Mouse (Mus musculus) liver, embryonic 14.5 days (tissue): ENCODE measurements around the gene Gm2026. TPM values are rescaled to one million over a fixed set of nuclear protein-coding genes. Genes with fewer than 3 reads are reported as not detected.
"Not testable (repeated sequence)": the region's sequence is repeated elsewhere in the genome, so short reads cannot be mapped to it uniquely, and the experiment has no call there.

ENCODE experiments used
- ATAC-seq: fragments of 200-750 bp; cut with Nextera tagmentation; 2 replicates; pipeline ENCODE4 v1.8.0; 2017; ENCODE audit warnings: moderate number of reproducible peaks, mild to moderate bottlenecking, moderate library complexity; ENCODE audit not compliant: insufficient read depth
- DNase-seq, 3 experiments: peaks; one replicate each; pipeline ENCODE4 v3.0.0-alpha.2; 2012 to 2013; ENCODE audit warnings: low read depth in 3 of 3, low spot score in 3 of 3
- H3K27ac ChIP-seq: fragments of 300-500 bp; sonication (generic); 2 replicates; pipeline ENCODE4 v1.5.1; 2014; ENCODE audit warnings: moderate library complexity, mild to moderate bottlenecking, control low read depth, inconsistent platforms
- H3K27me3 ChIP-seq: fragments of 300-500 bp; sonication (generic); 2 replicates; pipeline ENCODE4 v1.6.1; 2014; ENCODE audit warnings: mild to moderate bottlenecking, low read length, moderate library complexity; ENCODE audit not compliant: control insufficient read depth, insufficient read depth
- H3K36me3 ChIP-seq: fragments of 300-500 bp; sonication (generic); replicated peaks from 2 replicates; pipeline ENCODE4 v1.6.1; 2014; ENCODE audit warnings: low read depth; ENCODE audit not compliant: control insufficient read depth, insufficient read depth
- H3K4me1 ChIP-seq, 2 experiments: fragments of 200-500 bp in 1 of 2; fragments of 300-500 bp in 1 of 2; sonication (generic) in 1 of 2; replicated peaks; 2 replicates each; pipeline ENCODE4 v1.6.1; 2012 to 2014; ENCODE audit warnings: antibody characterized with exemption in 1 of 2, inconsistent platforms in 1 of 2, low read length in 1 of 2; ENCODE audit not compliant: control insufficient read depth in 2 of 2, insufficient read depth in 2 of 2
- H3K4me2 ChIP-seq: fragments of 300-500 bp; sonication (generic); 2 replicates; pipeline ENCODE4 v1.6.1; 2014; ENCODE audit warnings: low read depth, mild to moderate bottlenecking, control low read depth, moderate library complexity
- H3K4me3 ChIP-seq, 2 experiments: fragments of 200-500 bp in 1 of 2; fragments of 300-500 bp in 1 of 2; sonication (generic) in 1 of 2; 2 replicates each; pipeline ENCODE4 v1.5.1; 2012 to 2014; ENCODE audit warnings: low read depth in 2 of 2, low read length in 2 of 2, mild to moderate bottlenecking in 2 of 2, control low read depth in 1 of 2, inconsistent platforms in 1 of 2, moderate library complexity in 1 of 2; ENCODE audit not compliant: insufficient read depth in 1 of 2
- H3K9ac ChIP-seq: fragments of 300-500 bp; sonication (generic); replicated peaks from 2 replicates; pipeline ENCODE4 v1.6.1; 2014; ENCODE audit warnings: mild to moderate bottlenecking, control low read depth, moderate library complexity
- H3K9me3 ChIP-seq: fragments of 300-500 bp; sonication (generic); 2 replicates; pipeline ENCODE4 v1.6.1; 2016; ENCODE audit warnings: low read length, mixed read lengths; ENCODE audit not compliant: control insufficient read depth
- WGBS: fragments of 180-500 bp; shearing (Covaris S2); extraction: QIAGEN DNeasy Blood & Tissue Kit; methylation state at CpG from one replicate; pipeline ENCODE4 v1.1.7; 2014; ENCODE audit not compliant: insufficient replicate concordance; 5-methylcytosine and 5-hydroxymethylcytosine counted together
- polyA plus RNA-seq, 2 experiments: library from polyadenylated mRNA; depleted of rRNA in 1 of 2; stranded (reverse) in 1 of 2; unstranded in 1 of 2; fragments of >200 nt; fragmentation: Nextera tagmentation in 1 of 2; extraction: Ambion mirVana in 1 of 2; gene quantifications; 2 replicates each; pipeline versions ENCODE4 v1.2.1 to v1.2.3; 2012 to 2014

Gene Gm2026
- 0.52 and 2.3 TPM in 2 replicates for polyA plus RNA-seq (2012; rRNA removed)
- 2.6 and 4.3 TPM in 2 replicates for polyA plus RNA-seq (2014; fragmentation: Nextera tagmentation; extraction: Ambion mirVana)

DNA sequence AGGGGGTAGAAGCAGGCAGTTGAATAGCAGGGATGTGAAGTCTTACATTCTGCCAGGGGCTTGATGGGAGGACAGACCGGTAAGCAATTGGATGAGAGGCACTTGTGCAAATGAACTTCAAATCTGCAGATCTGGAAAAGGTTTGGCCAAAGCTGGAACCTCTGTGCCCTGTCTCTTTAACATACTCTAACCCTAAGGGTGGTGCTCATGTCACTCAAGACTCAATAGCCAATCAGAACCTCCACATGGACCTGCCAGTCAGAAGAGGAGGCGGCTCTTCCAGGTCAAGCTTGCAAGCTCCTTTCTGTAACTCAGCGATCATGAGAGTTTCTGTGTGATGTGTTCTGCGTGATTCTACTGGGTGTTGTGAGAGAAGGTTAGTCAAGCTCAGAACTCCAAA, at the start of gene Gm2026:
Gm2026 (plus strand) TSS at position 301 of the 400 bp plus-strand sequence.
- H3K4me1 ChIP-seq, H3K4me3 ChIP-seq, H3K27me3 ChIP-seq, H3K36me3 ChIP-seq, DNase-seq, H3K4me2 ChIP-seq, H3K9me3 ChIP-seq, H3K9ac ChIP-seq, H3K27ac ChIP-seq, ATAC-seq: not testable (repeated sequence)
- no CpG with 5 or more reads among the region's 4 CpGs for WGBS

DNA sequence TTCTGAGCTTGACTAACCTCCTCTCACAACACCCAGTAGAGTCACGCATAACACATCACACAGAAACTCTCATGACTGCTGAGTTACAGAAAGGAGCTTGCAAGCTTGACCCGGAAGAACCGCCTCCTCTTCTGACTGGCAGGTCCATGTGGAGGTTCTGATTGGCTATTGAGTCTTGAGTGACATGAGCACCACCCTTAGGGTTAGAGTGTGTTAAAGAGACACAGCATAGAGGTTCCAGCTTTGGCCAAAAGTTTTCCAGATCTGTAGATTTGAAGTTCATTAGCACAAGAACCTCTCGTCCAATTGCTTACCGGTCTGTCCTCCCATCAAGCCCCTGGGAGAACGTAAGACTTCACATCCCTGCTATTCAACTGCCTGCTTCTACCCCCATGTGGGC, 34.1 kb upstream of the Gm2026 start, which contains the start of gene Zfp966:
Zfp966 (minus strand) TSS at position 101 of the 400 bp plus-strand sequence.
- not testable (repeated sequence) for H3K27ac ChIP-seq, H3K27me3 ChIP-seq, ATAC-seq, H3K4me3 ChIP-seq, H3K4me2 ChIP-seq, H3K4me1 ChIP-seq, DNase-seq, H3K9me3 ChIP-seq, H3K36me3 ChIP-seq, H3K9ac ChIP-seq
- WGBS, result no CpG with 5 or more reads among the region's 6 CpGs

Other genes starting within 250 kb of the Gm2026 start
- gene Gm2007, start 223.8 kb upstream of the Gm2026 start, polyA plus RNA-seq (2012; rRNA removed), result not detected in 2 replicates
- not detected in 2 replicates for gene Gm2007, start 223.8 kb upstream of the Gm2026 start, polyA plus RNA-seq (2014; fragmentation: Nextera tagmentation; extraction: Ambion mirVana)
- gene Gm14288, start 164.2 kb upstream of the Gm2026 start, polyA plus RNA-seq (2012; rRNA removed), result 0.48 and 0.88 TPM in 2 replicates
- 0.63 and 0.89 TPM in 2 replicates for gene Gm14288, start 164.2 kb upstream of the Gm2026 start, polyA plus RNA-seq (2014; fragmentation: Nextera tagmentation; extraction: Ambion mirVana)
- 0.65 and 1.1 TPM in 2 replicates for gene Gm6710, start 96.1 kb upstream of the Gm2026 start, polyA plus RNA-seq (2012; rRNA removed)
- 3.0 and 4.7 TPM in 2 replicates for gene Gm6710, start 96.1 kb upstream of the Gm2026 start, polyA plus RNA-seq (2014; fragmentation: Nextera tagmentation; extraction: Ambion mirVana)
- gene Zfp966, start 34.2 kb upstream of the Gm2026 start, polyA plus RNA-seq (2012; rRNA removed), result 0.56 and 1.1 TPM in 2 replicates
- 0.27 and 0.73 TPM in 2 replicates for gene Zfp966, start 34.2 kb upstream of the Gm2026 start, polyA plus RNA-seq (2014; fragmentation: Nextera tagmentation; extraction: Ambion mirVana)
- 0.08 and 0.23 TPM in 2 replicates for gene Gm2004, start 184.5 kb downstream of the Gm2026 start, polyA plus RNA-seq (2012; rRNA removed)
- 0.44 and 0.50 TPM in 2 replicates for gene Gm2004, start 184.5 kb downstream of the Gm2026 start, polyA plus RNA-seq (2014; fragmentation: Nextera tagmentation; extraction: Ambion mirVana)